Mouse (Mus musculus): ENCODE results near the gene A630001G21Rik.
"Not testable (repeated sequence)": the region's sequence is repeated elsewhere in the genome, so short reads cannot be mapped to it uniquely, and the experiment has no call there.

Gene A630001G21Rik

GRCm38 (mm10) chr1:85778436-85778835 lies at the start of gene A630001G21Rik:
TSS of gene A630001G21Rik (minus strand) at chr1:85778643.
- no peak for DNase-seq (ENCODE audit: low spot score in 2 of 2)

DNA sequence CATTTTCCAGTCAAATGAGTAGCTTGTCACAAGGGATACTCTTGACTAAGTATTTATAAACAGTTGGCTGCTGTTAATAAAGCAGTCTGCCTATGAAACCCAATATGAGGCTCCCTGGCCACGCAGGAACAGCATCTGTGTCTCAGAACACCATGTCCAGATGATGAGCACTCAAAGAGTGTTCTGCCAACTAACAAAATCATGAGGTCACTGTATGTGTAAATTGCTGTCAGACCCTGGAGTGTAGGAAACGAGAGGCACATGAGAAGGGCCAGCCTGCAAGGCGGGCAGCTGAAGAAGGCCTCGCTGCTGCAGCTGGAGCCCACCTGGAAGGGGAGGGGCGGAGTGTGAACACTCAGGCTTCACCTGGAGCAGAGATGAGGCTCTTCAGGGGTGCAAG lies 48.7 kb upstream of the A630001G21Rik start:
- no peak for DNase-seq (ENCODE audit: low spot score in 2 of 2)

- no peak for DNase-seq (ENCODE audit: low spot score in 2 of 2)
Measured at GRCm38 (mm10) chr1:85824905-85825304, 46.5 kb upstream of the A630001G21Rik start.

GRCm38 (mm10) chr1:85822239-85822638 lies 43.8 kb upstream of the A630001G21Rik start:
- no peak for DNase-seq (ENCODE audit: low spot score in 2 of 2)

GRCm38 (mm10) chr1:85819695-85820094 lies 41.3 kb upstream of the A630001G21Rik start:
- DNase-seq (ENCODE audit: low spot score in 2 of 2) = no peak

DNA sequence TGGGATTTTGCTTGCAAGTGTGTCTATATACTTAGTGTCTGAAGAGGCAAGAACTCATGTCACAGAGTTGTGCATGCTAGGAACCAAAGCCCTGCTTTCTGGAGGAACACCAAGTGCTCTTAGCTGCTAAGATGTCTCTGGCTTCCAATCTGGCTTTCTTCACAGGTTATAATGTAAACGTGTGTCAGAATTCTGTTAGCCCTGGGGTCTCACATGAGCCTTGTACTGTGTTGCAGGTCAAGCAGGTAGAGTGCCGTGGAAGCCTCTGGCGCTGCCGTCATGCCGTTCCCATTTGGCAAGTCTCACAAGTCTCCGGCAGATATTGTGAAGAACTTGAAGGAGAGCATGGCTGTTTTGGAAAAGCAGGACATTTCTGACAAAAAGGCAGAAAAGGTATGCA lies 39.7 kb upstream of the A630001G21Rik start:
- DNase-seq (ENCODE audit: low spot score in 2 of 2) = no peak

GRCm38 (mm10) chr1:85814213-85814612 lies 35.8 kb upstream of the A630001G21Rik start:
- DNase-seq (ENCODE audit: low spot score in 2 of 2) = not testable (repeated sequence)

- DNase-seq (ENCODE audit: low spot score in 2 of 2) = no peak
Measured at GRCm38 (mm10) chr1:85810787-85811186, 32.3 kb upstream of the A630001G21Rik start.

DNA sequence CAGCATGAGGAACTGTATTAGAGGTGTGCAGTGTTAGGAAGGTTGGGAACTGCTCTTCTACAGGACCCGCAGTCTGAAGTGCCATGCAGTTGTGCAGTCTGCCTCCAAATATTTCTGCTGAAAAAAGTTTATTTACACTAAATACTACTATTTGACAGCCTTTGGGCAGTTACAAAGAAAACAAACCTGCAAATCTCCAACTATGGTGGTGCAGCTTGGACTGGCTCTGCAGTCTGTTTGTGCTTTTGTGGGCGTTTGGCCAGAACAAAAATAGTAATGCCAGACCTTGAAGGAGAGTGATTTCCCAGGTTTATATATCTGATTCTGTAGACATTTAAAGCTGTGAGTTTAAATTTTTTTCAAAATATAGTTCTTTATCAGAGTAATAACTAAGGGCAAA lies 31.9 kb upstream of the A630001G21Rik start:
- DNase-seq (ENCODE audit: low spot score in 2 of 2) = no peak

DNA sequence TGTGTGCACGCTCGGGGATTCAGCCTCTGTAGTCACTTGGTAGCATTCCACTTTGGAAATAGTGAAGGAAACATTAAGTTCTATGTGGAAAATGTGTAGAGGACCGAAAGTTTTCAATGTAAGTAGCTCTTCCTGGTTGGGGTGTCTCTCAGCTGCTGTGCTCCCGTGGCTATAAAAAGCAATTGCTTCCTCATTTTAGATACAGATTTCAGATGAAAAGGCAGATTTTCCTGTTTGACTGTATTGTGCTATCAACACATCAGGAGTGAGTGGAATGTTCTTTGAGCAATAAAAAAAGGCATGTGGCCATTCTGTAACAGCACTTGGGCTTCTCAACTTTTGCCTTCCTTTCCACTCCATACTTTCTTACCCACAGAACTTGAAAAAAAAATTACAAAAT lies 30.8 kb upstream of the A630001G21Rik start:
- no peak for DNase-seq (ENCODE audit: low spot score in 2 of 2)

DNA sequence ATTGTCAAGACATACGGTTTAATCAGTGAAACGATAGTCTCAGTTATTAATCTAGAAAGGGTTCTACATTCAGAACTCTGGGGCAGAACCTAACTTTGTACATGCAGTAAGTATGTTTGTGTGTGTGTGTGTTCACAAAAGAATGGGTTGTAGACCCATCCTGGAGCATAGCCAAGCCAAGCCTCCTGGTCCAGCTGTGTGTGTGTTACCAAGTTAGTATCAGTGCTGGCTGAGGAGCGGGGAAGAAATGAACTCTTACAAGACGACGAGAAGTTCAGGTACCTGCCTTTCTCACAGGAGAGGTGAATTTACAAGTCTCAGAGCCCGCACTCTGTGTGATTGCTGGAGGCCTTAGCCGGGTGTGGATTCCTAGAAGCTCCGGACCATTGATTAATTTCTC lies 26.1 kb upstream of the A630001G21Rik start:
- no peak for DNase-seq (ENCODE audit: low spot score in 2 of 2)

DNA sequence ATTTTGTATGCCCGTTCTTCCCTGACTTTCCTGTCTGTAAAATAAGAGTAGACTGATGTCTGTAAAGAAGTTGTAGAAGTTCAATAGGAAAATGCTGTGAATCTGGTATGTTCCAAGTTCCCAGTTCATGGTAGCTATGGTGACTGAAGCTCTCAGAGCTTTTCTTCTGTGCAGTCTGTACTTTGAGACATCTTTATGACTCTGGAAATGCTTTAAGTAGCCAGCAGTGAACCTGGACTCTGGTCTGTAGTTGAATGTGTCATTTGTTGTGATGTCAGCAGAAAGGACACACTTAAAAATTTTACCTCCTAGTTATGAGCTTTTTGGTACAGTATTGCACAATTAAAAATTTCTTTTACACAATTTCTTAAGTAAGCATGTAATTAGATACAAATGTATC lies 24.1 kb upstream of the A630001G21Rik start:
- no peak for DNase-seq (ENCODE audit: low spot score in 2 of 2)

GRCm38 (mm10) chr1:85799776-85800175 lies 21.3 kb upstream of the A630001G21Rik start:
- DNase-seq (ENCODE audit: low spot score in 2 of 2) = no peak

- DNase-seq (ENCODE audit: low spot score in 2 of 2) = no peak
Measured at GRCm38 (mm10) chr1:85795196-85795595, 16.8 kb upstream of the A630001G21Rik start.

- no peak for DNase-seq (ENCODE audit: low spot score in 2 of 2)
Measured at GRCm38 (mm10) chr1:85794106-85794771, 15.8 kb upstream of the A630001G21Rik start.

DNA sequence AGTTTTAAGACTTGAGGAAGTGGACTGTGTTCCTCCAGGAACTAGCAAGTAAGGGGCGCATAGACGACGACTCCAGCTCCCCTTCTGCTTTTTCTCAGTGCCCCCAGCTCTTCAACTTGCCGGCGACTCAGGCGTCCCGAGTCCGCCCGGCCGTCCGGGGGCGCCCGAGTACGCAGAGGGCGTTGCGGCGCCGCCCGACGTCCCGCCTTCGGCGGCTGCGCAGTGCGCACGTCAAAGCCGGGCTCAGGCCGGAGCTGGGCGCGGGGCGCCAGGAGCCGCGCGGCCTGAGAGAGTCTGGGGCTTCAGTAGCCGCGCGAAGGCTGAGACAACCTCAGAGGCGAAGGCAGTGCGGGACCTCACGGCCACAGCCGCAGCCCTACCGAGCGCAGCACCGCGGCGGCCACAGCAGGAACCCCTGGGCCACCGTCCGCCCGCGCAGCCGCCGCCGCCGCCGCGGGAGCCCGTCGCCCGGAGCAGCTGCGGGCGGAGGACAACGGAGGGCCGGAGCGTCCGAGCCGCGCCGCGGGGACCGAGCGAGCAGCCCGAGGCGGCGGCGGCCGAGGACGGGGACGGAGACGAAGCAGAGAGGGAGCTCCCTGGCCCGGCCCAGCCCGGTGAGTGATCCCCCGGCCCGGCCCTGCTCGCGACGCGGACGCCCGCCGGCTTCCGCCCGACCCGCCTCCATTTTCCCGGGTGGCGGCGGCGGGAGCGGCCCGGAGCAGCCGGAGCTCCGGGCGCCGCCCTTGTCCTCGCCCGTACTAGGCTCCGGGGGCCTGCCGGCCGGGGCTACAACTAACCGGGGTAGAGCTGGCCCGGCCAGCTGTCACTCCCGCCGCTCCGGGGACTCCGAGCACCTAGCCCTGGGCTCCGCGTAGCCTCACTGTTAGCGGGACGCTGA lies 15.0 kb upstream of the A630001G21Rik start, which contains the start of gene Cab39:
TSS of gene Cab39 (plus strand) at position 234 of the 898 bp plus-strand sequence.
- DNase-seq (ENCODE audit: low spot score in 2 of 2) = peak; percentile 46 to 86

GRCm38 (mm10) chr1:85791476-85791875 lies 13.0 kb upstream of the A630001G21Rik start:
- DNase-seq (ENCODE audit: low spot score in 2 of 2) = no peak

- DNase-seq (ENCODE audit: low spot score in 2 of 2) = no peak
Measured at GRCm38 (mm10) chr1:85790565-85790964, 12.1 kb upstream of the A630001G21Rik start.

DNA sequence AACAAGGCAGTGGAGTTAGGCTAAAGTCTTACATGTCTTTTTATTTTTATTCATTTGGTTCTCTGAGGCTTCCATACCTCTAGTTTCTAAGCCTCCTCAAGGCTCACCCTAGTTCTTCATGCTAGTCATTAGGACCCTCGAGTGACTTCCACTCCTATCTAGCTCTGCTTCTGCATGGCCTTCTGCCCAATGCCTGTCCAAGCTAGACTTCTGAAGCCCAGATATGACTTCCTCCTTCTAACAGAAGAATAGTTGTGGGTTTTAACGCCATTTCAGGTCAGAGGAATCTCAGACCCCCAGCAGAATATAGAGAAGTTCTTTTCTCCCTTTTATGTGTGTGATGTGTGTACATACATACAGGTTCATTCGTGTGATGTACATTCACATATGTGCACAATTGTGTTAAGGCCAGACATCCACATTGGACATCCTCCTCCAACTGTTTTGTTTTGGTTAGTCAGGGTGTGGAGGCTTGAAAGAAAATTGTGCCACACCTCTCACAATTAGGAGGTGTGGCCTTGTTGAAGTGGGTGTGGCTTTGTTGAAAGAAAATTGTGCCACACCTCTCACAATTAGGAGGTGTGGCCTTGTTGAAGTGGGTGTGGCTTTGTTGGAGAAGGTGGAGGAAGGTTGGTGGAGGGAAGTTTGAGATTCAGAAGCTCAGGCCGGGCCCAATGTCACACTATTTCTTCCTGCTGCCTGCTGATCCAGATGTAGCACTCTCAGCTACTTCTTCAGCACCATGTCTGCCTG lies 1.2 kb upstream of the A630001G21Rik start:
- no peak for DNase-seq (ENCODE audit: low spot score in 2 of 2)

DNA sequence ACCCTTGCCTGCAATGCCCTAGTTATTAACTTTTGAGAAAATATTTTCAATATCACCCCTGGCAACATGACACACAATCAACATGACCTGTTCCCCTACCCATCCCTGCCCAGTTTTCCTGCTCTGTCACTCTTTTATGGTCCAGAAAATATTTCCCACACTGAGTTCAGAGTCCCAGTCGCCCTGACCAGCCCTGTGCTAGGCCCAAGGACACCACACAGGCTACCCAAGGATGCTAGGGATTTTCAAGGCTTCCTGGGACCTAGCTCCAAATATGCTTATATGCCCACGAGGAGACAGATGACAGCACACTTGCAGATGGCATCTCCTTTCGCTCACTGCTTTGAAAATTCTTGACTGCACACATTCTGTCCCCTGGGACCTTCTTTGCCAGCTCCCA lies 569 bp upstream of the A630001G21Rik start:
- no peak for DNase-seq (ENCODE audit: low spot score in 2 of 2)

DNA sequence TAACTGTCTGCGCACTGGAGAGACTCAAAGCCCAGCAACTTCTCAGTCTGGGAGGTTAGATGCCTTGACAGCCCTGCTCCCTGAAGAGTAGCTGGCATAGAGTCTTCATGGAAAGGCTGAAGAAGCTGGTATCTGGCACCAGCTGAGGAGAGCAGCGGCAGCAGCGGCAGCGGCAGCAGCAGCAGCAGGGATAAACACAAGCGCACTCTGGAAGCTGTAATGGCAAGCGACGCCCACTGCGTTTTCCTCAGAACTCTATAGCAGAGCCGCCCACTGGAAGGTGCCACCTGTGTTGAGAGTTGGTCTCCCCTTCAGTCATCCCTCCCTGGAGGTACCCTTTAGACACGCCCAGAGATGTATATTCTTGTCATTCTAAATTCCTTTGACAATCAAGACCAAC lies 2.3 kb downstream of the A630001G21Rik start:
- DNase-seq (ENCODE audit: low spot score in 2 of 2) = no peak

GRCm38 (mm10) chr1:85775136-85775535 lies 3.3 kb downstream of the A630001G21Rik start:
- DNase-seq (ENCODE audit: low spot score in 2 of 2) = peak in 1 of 2 experiments; percentile 33
